Mouse (Mus musculus) CH12.LX (cell line): ENCODE measurements around the gene Tspan8. TPM values are rescaled to one million over a fixed set of nuclear protein-coding genes. Genes with fewer than 3 reads are reported as not detected.

Experiments
- DNase-seq: peaks from one replicate; pipeline ENCODE4 v3.0.0-alpha.2; 2013; ENCODE audit errors: extremely low read depth
- H3K27ac ChIP-seq: 2 replicates; pipeline ENCODE4 v1.5.1; 2012; ENCODE audit warnings: low read depth, mild to moderate bottlenecking, control low read depth, moderate library complexity; ENCODE audit not compliant: insufficient read depth
- H3K27me3 ChIP-seq: replicated peaks from 2 replicates; pipeline ENCODE3; 2012; ENCODE audit warnings: inconsistent platforms
- H3K36me3 ChIP-seq, 2 experiments: replicated peaks in 1 of 2; 2 replicates each; pipeline versions ENCODE3 to v1.6.1; 2012; ENCODE audit warnings: inconsistent platforms in 1 of 2, low read length in 1 of 2, mild to moderate bottlenecking in 1 of 2, mixed read lengths in 1 of 2, moderate library complexity in 1 of 2; ENCODE audit not compliant: control insufficient read depth in 1 of 2, insufficient read depth in 1 of 2
- H3K4me1 ChIP-seq, 2 experiments: 2 replicates each; pipeline ENCODE4 v1.6.1; 2012; ENCODE audit warnings: inconsistent platforms in 1 of 2, moderate library complexity in 1 of 2; ENCODE audit not compliant: insufficient read depth in 2 of 2, control insufficient read depth in 1 of 2
- H3K4me2 ChIP-seq: 2 replicates; pipeline ENCODE4 v1.6.1; 2012; ENCODE audit warnings: low read depth, mild to moderate bottlenecking, control low read depth; ENCODE audit not compliant: poor library complexity, insufficient read depth, severe bottlenecking
- H3K4me3 ChIP-seq, 3 experiments: fragments of 150-350 bp in 1 of 3; sonication (generic) in 1 of 3; replicated peaks in 1 of 3; 2 replicates each; pipeline versions ENCODE3 to v1.5.1; 2011 to 2012; ENCODE audit warnings: low read depth in 2 of 3, low read length in 2 of 3, mild to moderate bottlenecking in 2 of 3, moderate library complexity in 2 of 3, control low read depth in 1 of 3, improper control_type of control experiment in 1 of 3, inconsistent platforms in 1 of 3, mixed read lengths in 1 of 3; ENCODE audit not compliant: poor library complexity in 1 of 3
- H3K79me2 ChIP-seq: replicated peaks from 2 replicates; pipeline ENCODE4 v1.6.1; 2012; ENCODE audit warnings: mild to moderate bottlenecking, moderate library complexity; ENCODE audit not compliant: control insufficient read depth, poor library complexity, insufficient read depth, severe bottlenecking; ENCODE audit errors: extremely low read depth
- H3K9ac ChIP-seq: 2 replicates; pipeline ENCODE4 v1.6.1; 2012; ENCODE audit warnings: low read depth, mild to moderate bottlenecking, control low read depth, moderate library complexity; ENCODE audit not compliant: insufficient read depth
- H3K9me3 ChIP-seq: replicated peaks from 2 replicates; pipeline ENCODE3; 2012; ENCODE audit warnings: low read length, inconsistent platforms, mixed read lengths
- CHD1 ChIP-seq: IDR thresholded peaks from 2 replicates; pipeline ENCODE4 v1.6.1; 2012; ENCODE audit warnings: low read depth, low read length, improper control_type of control experiment, inconsistent platforms
- CTCF ChIP-seq, 2 experiments: IDR thresholded peaks in 1 of 2; conservative IDR thresholded peaks in 1 of 2; 2 replicates each; pipeline ENCODE4 v1.5.1; 2011 to 2012; ENCODE audit warnings: low read depth in 2 of 2, low read length in 2 of 2, improper control_type of control experiment in 1 of 2, inconsistent platforms in 1 of 2, mild to moderate bottlenecking in 1 of 2, moderate library complexity in 1 of 2
- HCFC1 ChIP-seq: IDR thresholded peaks from 2 replicates; pipeline ENCODE4 v1.6.1; 2012; ENCODE audit warnings: low read depth, mild to moderate bottlenecking, inconsistent platforms, low read length, improper control_type of control experiment
- IRF4 ChIP-seq: IDR thresholded peaks from 2 replicates; pipeline ENCODE4 v1.6.1; 2014; ENCODE audit warnings: low read depth, mild to moderate bottlenecking, inconsistent platforms, low read length, improper control_type of control experiment
- JUND ChIP-seq: conservative IDR thresholded peaks from 2 replicates; pipeline ENCODE4 v1.6.1; 2011; ENCODE audit warnings: low read depth, low read length, improper control_type of control experiment
- MAX ChIP-seq: IDR thresholded peaks from 2 replicates; pipeline ENCODE4 v1.6.1; 2011; ENCODE audit warnings: low read length, improper control_type of control experiment
- MEF2A ChIP-seq: IDR thresholded peaks from 2 replicates; pipeline ENCODE4 v1.6.1; 2014; ENCODE audit warnings: low read depth, mild to moderate bottlenecking, inconsistent platforms, low read length, improper control_type of control experiment, borderline replicate concordance
- MYC ChIP-seq: IDR thresholded peaks from 2 replicates; pipeline ENCODE4 v1.6.1; 2011; ENCODE audit warnings: low read depth, mild to moderate bottlenecking, improper control_type of control experiment, low read length
- NRF1 ChIP-seq: IDR thresholded peaks from 2 replicates; pipeline ENCODE4 v1.6.1; 2014; ENCODE audit warnings: low read depth, mild to moderate bottlenecking, inconsistent platforms, low read length, improper control_type of control experiment, moderate library complexity
- POLR2A ChIP-seq: IDR thresholded peaks from 2 replicates; pipeline ENCODE4 v1.6.1; 2011; ENCODE audit warnings: low read depth, mild to moderate bottlenecking, improper control_type of control experiment, low read length
- RCOR1 ChIP-seq: conservative IDR thresholded peaks from 2 replicates; pipeline ENCODE4 v1.6.1; 2012; ENCODE audit warnings: low read depth, mild to moderate bottlenecking, inconsistent platforms, low read length, improper control_type of control experiment
- TBP ChIP-seq: conservative IDR thresholded peaks from 2 replicates; pipeline ENCODE4 v1.6.1; 2011; ENCODE audit warnings: low read depth, low read length, improper control_type of control experiment
- UBTF ChIP-seq: IDR thresholded peaks from 2 replicates; pipeline ENCODE4 v1.6.1; 2012; ENCODE audit warnings: low read depth, mild to moderate bottlenecking, inconsistent platforms, low read length, improper control_type of control experiment, moderate library complexity
- USF1 ChIP-seq: IDR thresholded peaks from 2 replicates; pipeline ENCODE4 v1.6.1; 2014; ENCODE audit warnings: low read depth, mild to moderate bottlenecking, inconsistent platforms, low read length, improper control_type of control experiment
- ZC3H11A ChIP-seq: IDR thresholded peaks from 2 replicates; pipeline ENCODE4 v1.6.1; 2012; ENCODE audit warnings: low read depth, mild to moderate bottlenecking, inconsistent platforms, low read length, improper control_type of control experiment
- ZNF384 ChIP-seq: IDR thresholded peaks from 2 replicates; pipeline ENCODE4 v1.6.1; 2012; ENCODE audit warnings: low read depth, low read length, improper control_type of control experiment, inconsistent platforms
- dilution Hi-C: fragments of 300-500 bp; cut with MboI; formaldehyde crosslinking; loops from 2 replicates; pipeline ENCODE4 v1.14.3; 2020; ENCODE audit warnings: low sequenced_read_pairs; ENCODE audit not compliant: extremely low pct_unique_long_range_greater_than_20kb, extremely low pct_ligation_motif_present
- in situ Hi-C: fragments of 300-500 bp; cut with MboI; formaldehyde crosslinking; loops from 3 replicates; pipeline ENCODE4 v1.14.3; 2019; ENCODE audit warnings: low sequenced_read_pairs, low pct_ligation_motif_present, low pct_unique_long_range_greater_than_20kb, mixed read lengths
- polyA plus RNA-seq: library from polyadenylated mRNA; unstranded; fragments of >175 nt; gene quantifications from 2 replicates; pipeline ENCODE4 v1.2.1, GENCODE M21; 2012; ENCODE audit warnings: low read depth; ENCODE audit not compliant: insufficient read length
- total RNA-seq, 2 experiments: library from RNA; depleted of rRNA; stranded (reverse); fragments of 300-350 nt in 1 of 2; fragments of >200 nt in 1 of 2; gene quantifications; 2 replicates each; pipeline ENCODE4 v1.2.3; 2012 to 2014

Gene Tspan8
- total and polyA plus RNA-seq, 3 experiments, result 0.67 TPM; not detected in 2

- H3K9me3 ChIP-seq, result no peaks in the 10 kb centered on the region
- in situ Hi-C loops (no loop called here), dilution Hi-C loops (no loop called here)
- H3K79me2 ChIP-seq, result no peaks in the 10 kb centered on the region
- H3K9ac ChIP-seq, result no peak overlapping the region
- peaks cover 3 to 7% of the 10 kb centered on the region in 2 experiments; a peak in 3 of 4 replicates for H3K4me1 ChIP-seq
- no peak overlapping the region for H3K27ac ChIP-seq
- no peaks in the 10 kb centered on the region for H3K36me3 ChIP-seq
- no peak for DNase-seq
- H3K27me3 ChIP-seq, result no peaks in the 10 kb centered on the region
- no peak overlapping the region for H3K4me3 ChIP-seq
- H3K4me2 ChIP-seq, result no peak overlapping the region
- TF ChIP-seq CHD1 (no peak), IRF4 (no peak), MAX (no peak), MEF2A (no peak), USF1 (no peak)
Measured at GRCm38 (mm10) chr10:115783232-115783631, 33.4 kb upstream of the Tspan8 start.

GRCm38 (mm10) chr10:115790788-115791187, 25.8 kb upstream of the Tspan8 start:
- H3K4me3 ChIP-seq, result no peak overlapping the region
- no peaks in the 10 kb centered on the region for H3K4me1 ChIP-seq
- no peak for DNase-seq
- H3K4me2 ChIP-seq, result no peak overlapping the region
- dilution Hi-C loops, result no loop called here
- no peaks in the 10 kb centered on the region for H3K79me2 ChIP-seq
- H3K27ac ChIP-seq, result no peak overlapping the region
- no peak for TF ChIP-seq MYC
- H3K9ac ChIP-seq, result no peak overlapping the region
- H3K9me3 ChIP-seq, result no peaks in the 10 kb centered on the region
- in situ Hi-C loops, result no loop called here
- no peaks in the 10 kb centered on the region for H3K27me3 ChIP-seq
- no peaks in the 10 kb centered on the region for H3K36me3 ChIP-seq

GRCm38 (mm10) chr10:115796072-115796788, 20.4 kb upstream of the Tspan8 start:
- dilution Hi-C loops, result no loop called here
- Histone ChIP-seq H3K9me3 (no peaks in the 10 kb centered on the region), H3K4me1 (0 out of 4 replicates have a peak, but pooled peaks cover 0 to 2% of the 10 kb centered on the region in 2 experiments)

More at GRCm38 (mm10) chr10:115796072-115796788, 20.4 kb upstream of the Tspan8 start:
- no peak overlapping the region for H3K4me2 ChIP-seq
- H3K27ac ChIP-seq, result no peak overlapping the region
- no peaks in the 10 kb centered on the region for H3K27me3 ChIP-seq
- no peak for DNase-seq
- no peak overlapping the region for H3K9ac ChIP-seq
- H3K4me3 ChIP-seq, result no peak overlapping the region
- H3K79me2 ChIP-seq, result no peaks in the 10 kb centered on the region
- no peaks in the 10 kb centered on the region for H3K36me3 ChIP-seq
- in situ Hi-C loops, result no loop called here
- TF ChIP-seq UBTF (no peak), NRF1 (no peak), MEF2A (no peak), CTCF (conservative IDR thresholded peaks at IDR 0.05 in 1 of 2, IDR thresholded peaks at IDR 0.05 in 1 of 2; ENCODE audit: low read depth in 2 of 2, low read length in 2 of 2) (no peak), HCFC1 (no peak), MYC (no peak), JUND (no peak), ZNF384 (no peak), RCOR1 (no peak), POLR2A (no peak), ZC3H11A (no peak), TBP (no peak)
